Mouse (Mus musculus) kidney, postnatal 0 days (tissue): ENCODE results near the gene Gm5105. TPM values are rescaled to one million over a fixed set of nuclear protein-coding genes. Genes with fewer than 3 reads are reported as not detected.

Experiments used
- ATAC-seq: fragments of 200-750 bp; cut with Nextera tagmentation; replicated peaks from 2 replicates; pipeline ENCODE4 v1.8.0; 2017; ENCODE audit warnings: low read depth, moderate number of reproducible peaks, moderate TSS enrichment, moderate library complexity; ENCODE audit not compliant: low FRiP score
- DNase-seq: peaks from one replicate; pipeline ENCODE4 v3.0.0-alpha.2; 2016; ENCODE audit warnings: low spot score
- H3K27ac ChIP-seq: fragments of 300-500 bp; sonication (generic); 2 replicates; pipeline ENCODE4 v1.5.1; 2014; ENCODE audit warnings: mild to moderate bottlenecking
- H3K27me3 ChIP-seq: fragments of 300-500 bp; sonication (generic); 2 replicates; pipeline ENCODE4 v1.6.1; 2014; ENCODE audit warnings: low read length, mixed read lengths; ENCODE audit not compliant: insufficient read depth
- H3K36me3 ChIP-seq: fragments of 300-500 bp; sonication (generic); 2 replicates; pipeline ENCODE4 v1.6.1; 2014; ENCODE audit warnings: low read length, mixed read lengths; ENCODE audit not compliant: insufficient read depth
- H3K4me1 ChIP-seq: fragments of 300-500 bp; sonication (generic); replicated peaks from 2 replicates; pipeline ENCODE4 v1.6.1; 2014; ENCODE audit warnings: antibody characterized with exemption, low read length, mixed read lengths; ENCODE audit not compliant: insufficient read depth
- H3K4me2 ChIP-seq: fragments of 300-500 bp; sonication (generic); 2 replicates; pipeline ENCODE4 v1.6.1; 2014; ENCODE audit warnings: mild to moderate bottlenecking, low read length, moderate library complexity, mixed read lengths
- H3K4me3 ChIP-seq: fragments of 300-500 bp; sonication (generic); replicated peaks from 2 replicates; pipeline ENCODE4 v1.5.1; 2014; ENCODE audit warnings: low read depth, low read length
- H3K9ac ChIP-seq: fragments of 300-500 bp; sonication (generic); 2 replicates; pipeline ENCODE4 v1.6.1; 2014; ENCODE audit warnings: low read depth, low read length
- H3K9me3 ChIP-seq: fragments of 300-500 bp; sonication (generic); replicated peaks from 2 replicates; pipeline ENCODE4 v1.6.1; 2016; ENCODE audit warnings: low read length, inconsistent platforms, mixed read lengths
- CTCF ChIP-seq: IDR thresholded peaks from 2 replicates; pipeline ENCODE4 v1.5.1; 2016; ENCODE audit warnings: antibody characterized with exemption, low read depth, mild to moderate bottlenecking, moderate library complexity
- WGBS: fragments of 180-500 bp; shearing (Covaris S2); extraction: QIAGEN DNeasy Blood & Tissue Kit; methylation state at CpG from one replicate; pipeline ENCODE4 v1.1.7; 2014; 5-methylcytosine and 5-hydroxymethylcytosine counted together
- polyA plus RNA-seq: library from polyadenylated mRNA; unstranded; fragments of >200 nt; fragmentation: Nextera tagmentation; extraction: Ambion mirVana; gene quantifications from 2 replicates; pipeline ENCODE4 v1.2.1, GENCODE M21; 2015

Gene Gm5105
- polyA plus RNA-seq, 1 experiment from 2014 or later, result 0.08 TPM

GRCm38 (mm10) chr3:138083073-138083637 is 16.0 kb upstream of the Gm5105 start:
- Histone ChIP-seq H3K9ac (no peak overlapping the region), H3K36me3 (no peaks in the 10 kb centered on the region), H3K9me3 (no peaks in the 10 kb centered on the region), H3K27me3 (no peaks in the 10 kb centered on the region), H3K27ac (no peak overlapping the region), H3K4me3 (no peak overlapping the region), H3K4me1 (no peaks in the 10 kb centered on the region), H3K4me2 (no peak overlapping the region)
- no peak for ATAC-seq
- TF ChIP-seq CTCF, result no peak
- no peak for DNase-seq
- 93% methylated on average over 1 of the region's 1 CpGs for WGBS

DNA sequence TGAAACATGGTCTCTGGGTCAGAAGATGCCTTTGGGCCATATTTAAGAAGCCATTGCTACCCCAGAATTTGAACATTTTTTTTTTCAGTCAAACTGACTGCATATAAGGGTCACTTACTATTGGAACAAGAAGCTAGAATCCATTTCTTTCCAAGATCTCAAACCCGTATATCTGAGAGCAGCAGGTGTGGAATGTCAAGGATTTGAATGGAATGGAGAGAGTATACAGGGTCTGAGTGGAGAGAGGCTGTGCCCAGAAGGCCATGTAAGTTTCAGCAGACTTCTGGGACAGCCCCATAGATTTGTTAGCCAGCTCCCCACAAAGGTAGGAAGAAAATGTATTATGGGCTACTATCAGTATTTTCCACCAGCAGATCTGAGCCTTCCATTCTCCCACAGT is 11.5 kb upstream of the Gm5105 start:
- Histone ChIP-seq H3K4me3 (no peak overlapping the region), H3K9me3 (no peaks in the 10 kb centered on the region), H3K36me3 (no peaks in the 10 kb centered on the region), H3K27me3 (no peaks in the 10 kb centered on the region), H3K4me1 (no peaks in the 10 kb centered on the region), H3K9ac (no peak overlapping the region), H3K4me2 (no peak overlapping the region), H3K27ac (no peak overlapping the region)
- no peak for TF ChIP-seq CTCF
- 72% methylated on average over 1 of the region's 1 CpGs for WGBS
- ATAC-seq, result no peak
- DNase-seq, result no peak

- H3K9me3 ChIP-seq, result no peaks in the 10 kb centered on the region
- no peak overlapping the region for H3K4me2 ChIP-seq
- no peaks in the 10 kb centered on the region for H3K36me3 ChIP-seq
- ATAC-seq (no peak), DNase-seq (no peak)
- H3K4me1 ChIP-seq, result no peaks in the 10 kb centered on the region
- WGBS, result 79% methylated on average over 11 of the region's 11 CpGs
- H3K27me3 ChIP-seq, result no peaks in the 10 kb centered on the region
- no peak overlapping the region for H3K27ac ChIP-seq
- no peak overlapping the region for H3K4me3 ChIP-seq
- H3K9ac ChIP-seq, result no peak overlapping the region
- no peak for TF ChIP-seq CTCF
These were observed 10.5 kb upstream of the Gm5105 start for GRCm38 (mm10) chr3:138077476-138078340.

DNA sequence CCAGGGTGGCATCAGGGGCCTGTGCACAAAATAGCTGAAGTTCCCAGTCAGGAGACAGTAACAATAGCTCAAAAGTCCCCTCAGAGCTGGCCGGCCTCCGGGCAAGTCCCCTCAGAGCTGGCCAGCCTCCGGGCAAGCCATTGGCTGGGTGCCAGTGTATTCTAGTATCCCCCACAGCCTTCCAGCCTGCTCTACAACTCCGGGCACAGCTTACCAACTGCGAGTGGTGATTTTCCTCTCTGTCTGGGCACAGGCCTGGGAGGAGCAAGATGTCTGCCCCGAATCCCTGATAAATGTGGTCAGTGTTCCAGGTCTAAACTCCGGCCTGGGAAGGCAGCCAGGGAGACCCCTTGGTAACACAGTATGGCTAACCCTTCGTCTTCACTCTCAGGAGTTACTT is 8.0 kb upstream of the Gm5105 start:
- H3K27me3 ChIP-seq, result no peaks in the 10 kb centered on the region
- no peak overlapping the region for H3K27ac ChIP-seq
- no peak overlapping the region for H3K4me2 ChIP-seq
- H3K36me3 ChIP-seq, result no peaks in the 10 kb centered on the region
- no peaks in the 10 kb centered on the region for H3K9me3 ChIP-seq
- ATAC-seq, result 0 out of 2 replicates have a peak, but pooled peaks have one; percentile 25
- H3K4me3 ChIP-seq, result no peak overlapping the region
- WGBS, result 66% methylated on average over 8 of the region's 8 CpGs
- DNase-seq, result no peak
- H3K4me1 ChIP-seq, result no peaks in the 10 kb centered on the region
- no peak for TF ChIP-seq CTCF
- no peak overlapping the region for H3K9ac ChIP-seq

DNA sequence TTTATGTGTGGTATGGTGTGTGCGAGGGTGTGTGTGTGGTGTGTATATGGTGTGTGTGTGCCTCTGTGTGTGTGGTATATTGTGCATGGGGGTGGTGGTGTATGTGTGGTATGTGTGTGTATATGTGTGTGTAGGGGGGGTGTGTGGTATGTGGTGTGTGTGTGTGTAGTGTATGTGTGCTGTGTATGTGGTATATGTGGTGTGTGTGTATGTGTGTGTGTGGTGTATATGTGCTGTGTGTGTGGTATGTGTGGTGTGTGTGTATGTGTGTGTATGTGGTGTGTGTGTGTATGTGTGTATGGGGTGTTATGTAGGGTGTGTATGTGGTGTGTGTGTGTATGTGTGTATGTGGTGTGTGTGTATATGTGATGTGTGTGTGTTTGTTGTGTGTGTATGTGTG is 7.0 kb upstream of the Gm5105 start:
- no peak overlapping the region for H3K27ac ChIP-seq
- ATAC-seq, result no peak
- TF ChIP-seq CTCF, result no peak
- no peaks in the 10 kb centered on the region for H3K27me3 ChIP-seq
- no peaks in the 10 kb centered on the region for H3K9me3 ChIP-seq
- 91% methylated on average over 1 of the region's 1 CpGs for WGBS
- H3K4me3 ChIP-seq, result no peak overlapping the region
- no peak overlapping the region for H3K4me2 ChIP-seq
- no peak for DNase-seq
- H3K9ac ChIP-seq, result no peak overlapping the region
- no peaks in the 10 kb centered on the region for H3K36me3 ChIP-seq
- no peaks in the 10 kb centered on the region for H3K4me1 ChIP-seq

DNA sequence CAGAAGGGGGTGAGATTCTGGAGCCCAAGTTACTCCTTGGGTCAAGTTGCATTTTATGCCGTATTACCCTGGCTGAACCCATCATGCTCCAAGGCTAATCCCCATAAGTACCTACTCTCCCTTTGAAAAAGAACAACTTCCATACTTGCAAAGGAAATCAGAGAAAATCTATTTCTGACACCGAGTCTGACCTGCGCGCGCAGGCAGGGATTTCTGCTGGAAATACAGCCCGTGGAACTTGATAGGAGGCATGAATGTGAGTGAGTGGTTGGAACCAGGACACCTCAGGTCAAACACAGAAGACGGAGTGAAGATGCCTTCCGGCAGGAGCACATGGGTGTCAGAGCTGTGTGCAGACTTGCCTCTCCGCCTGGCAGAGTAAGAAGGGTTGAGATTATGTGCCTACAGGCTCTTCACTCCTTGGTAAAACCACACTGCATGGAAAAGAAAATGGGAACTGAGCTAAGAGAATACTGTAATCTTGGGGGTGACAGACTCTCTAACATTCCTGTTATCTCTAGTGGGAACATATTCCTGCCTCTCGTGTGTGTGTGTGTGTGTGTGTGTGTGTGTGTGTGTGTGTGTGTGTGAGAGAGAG is 4.4 kb upstream of the Gm5105 start:
- Histone ChIP-seq H3K36me3 (no peaks in the 10 kb centered on the region), H3K9me3 (no peaks in the 10 kb centered on the region), H3K27ac (no peak overlapping the region), H3K27me3 (no peaks in the 10 kb centered on the region), H3K4me2 (no peak overlapping the region), H3K9ac (no peak overlapping the region), H3K4me1 (peaks cover 2% of the 10 kb centered on the region; the same call in 1 of the 2 replicates), H3K4me3 (no peak overlapping the region)
- ATAC-seq (no peak), DNase-seq (no peak)
- no peak for TF ChIP-seq CTCF
- 81% methylated on average over 10 of the region's 10 CpGs for WGBS
